Mouse (Mus musculus) myocyte (in vitro differentiated cells): ENCODE results near the gene Gm45713.

ENCODE experiments used
- E2F4 ChIP-seq: IDR thresholded peaks from one replicate; pipeline ENCODE4 v1.6.1; 2011; ENCODE audit warnings: mild to moderate bottlenecking, control low read depth, moderate library complexity; ENCODE audit not compliant: insufficient read depth
- MYOD1 ChIP-seq, 3 experiments: IDR thresholded peaks; one replicate each; pipeline ENCODE4 v1.6.1; 2011; ENCODE audit warnings: control low read depth in 2 of 3, low read depth in 2 of 3, mild to moderate bottlenecking in 2 of 3, moderate library complexity in 1 of 3; ENCODE audit not compliant: insufficient read length in 2 of 3, control insufficient read depth in 1 of 3
- POLR2A ChIP-seq: IDR thresholded peaks from one replicate; pipeline ENCODE4 v1.6.1; 2011; ENCODE audit warnings: low read depth, mild to moderate bottlenecking, control low read depth, moderate library complexity; ENCODE audit not compliant: insufficient read length
- POLR2AphosphoS2 ChIP-seq: IDR thresholded peaks from one replicate; pipeline ENCODE4 v1.6.1; 2011; ENCODE audit warnings: low read depth, control low read depth; ENCODE audit not compliant: insufficient read length

DNA sequence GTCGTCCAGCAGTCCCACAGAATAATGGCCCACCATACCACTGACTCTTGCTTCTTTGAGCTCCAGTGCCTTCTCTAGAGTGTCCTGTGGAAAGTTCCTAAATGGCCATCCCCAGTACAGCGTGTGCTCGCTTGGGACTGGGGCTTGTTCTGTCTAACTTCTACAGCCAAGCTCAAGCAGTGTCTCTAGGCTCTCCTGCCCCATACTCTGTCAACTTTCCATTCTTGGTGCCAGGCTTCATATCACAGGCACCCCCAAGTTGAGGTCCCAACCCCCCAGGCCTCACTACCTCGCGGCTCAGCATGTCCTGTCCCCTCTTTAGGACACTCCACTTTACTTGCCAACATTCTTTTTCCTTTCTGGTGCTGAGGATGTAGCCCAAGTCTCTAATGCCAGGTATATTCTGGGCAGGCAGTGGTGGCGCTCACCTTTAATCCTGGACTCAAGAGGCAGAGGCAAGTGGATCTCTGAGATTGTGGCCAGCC lies 24.3 kb upstream of the Gm45713 start:
- no peak for TF ChIP-seq MYOD1 (IDR thresholded peaks at IDR 0.05; ENCODE audit: control insufficient read depth in 1 of 3, insufficient read length in 2 of 3, low read depth in 2 of 3)
- no peak for TF ChIP-seq POLR2AphosphoS2
- no peak for TF ChIP-seq POLR2A
- no peak for TF ChIP-seq E2F4
